Mouse (Mus musculus): ENCODE data around the gene Abtb2. TPM values are rescaled to one million over a fixed set of nuclear protein-coding genes. Genes with fewer than 3 reads are reported as not detected.

Abtb2 gene
- total RNA-seq, 2 experiments from 2014 or later = 1.7 to 2.0 TPM

DNA sequence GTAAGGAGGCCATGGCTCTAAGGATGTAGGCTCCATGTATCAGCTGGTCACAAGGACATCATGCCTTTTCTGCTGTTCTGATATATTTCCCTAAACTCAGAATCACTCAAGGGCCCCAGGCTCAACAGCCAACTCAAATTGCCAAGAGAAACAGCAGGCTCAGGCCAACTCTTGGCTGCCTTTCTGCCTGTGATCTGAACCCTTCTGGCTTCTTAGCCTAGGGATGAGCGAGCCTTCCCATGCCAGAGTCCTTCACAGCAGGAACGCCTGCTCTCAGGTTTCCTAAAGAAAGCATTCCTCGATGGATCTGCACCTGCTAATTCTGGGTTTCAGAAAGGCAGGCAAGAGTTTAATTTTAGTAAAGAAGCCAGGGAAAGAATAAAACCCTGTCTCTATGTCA, 43.4 kb downstream of the Abtb2 start:
- no peak for ATAC-seq (replicated peaks; ENCODE audit: low FRiP score, poor library complexity, severe bottlenecking)

DNA sequence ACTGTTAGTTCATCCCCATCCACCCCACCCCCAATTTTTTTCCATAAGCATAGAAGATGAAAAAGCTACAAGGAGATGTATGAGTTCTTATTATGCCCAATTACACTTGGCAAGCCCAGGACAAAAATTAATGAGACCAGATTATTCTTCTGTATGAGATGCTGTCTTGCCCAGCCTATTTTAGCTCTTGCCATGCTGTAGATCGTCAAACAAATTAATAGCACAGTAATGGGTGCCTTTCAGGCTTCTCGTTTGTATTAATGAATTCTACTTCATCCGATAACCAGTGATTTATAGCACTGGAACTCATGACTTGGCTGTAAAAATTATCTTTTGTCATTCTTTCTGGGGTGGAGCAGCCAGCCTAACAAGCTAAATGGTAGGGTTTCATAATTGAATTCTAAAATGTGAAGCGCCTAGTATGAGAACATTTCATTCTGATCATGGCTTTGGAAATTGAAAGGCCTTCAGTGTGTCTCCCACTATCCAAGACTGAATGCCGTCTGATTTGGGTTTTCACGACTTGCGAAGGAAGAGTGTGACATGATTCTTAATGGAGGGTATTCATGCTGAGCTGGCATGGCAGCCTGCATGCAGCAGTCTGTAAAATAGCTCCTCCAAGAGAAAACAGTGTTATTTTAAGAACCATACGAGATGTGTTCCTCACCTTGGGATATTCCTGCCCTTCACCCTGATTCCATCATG, 44.9 kb downstream of the Abtb2 start:
- ATAC-seq (replicated peaks; ENCODE audit: low FRiP score, poor library complexity, severe bottlenecking) = no peak

DNA sequence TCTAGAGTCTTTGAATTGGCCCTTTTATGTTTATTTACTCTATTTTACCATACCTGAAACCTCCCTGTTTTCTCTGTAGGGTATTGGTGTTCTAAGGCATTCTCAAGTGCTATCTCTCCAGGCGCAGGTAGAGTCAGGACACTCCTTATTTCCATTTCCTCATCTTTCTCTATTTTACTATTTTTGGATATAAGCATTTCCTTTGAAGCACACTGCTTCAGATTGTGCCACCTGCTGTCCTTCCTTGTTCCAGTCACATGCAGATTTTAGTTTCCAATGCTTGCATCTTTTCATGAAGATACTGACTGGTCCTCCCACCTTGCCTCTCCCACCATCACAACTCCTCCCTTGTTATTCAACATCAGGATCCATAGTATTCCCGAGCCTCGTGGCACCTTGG, 47.8 kb downstream of the Abtb2 start:
- no peak for ATAC-seq (replicated peaks; ENCODE audit: low FRiP score, poor library complexity, severe bottlenecking)

GRCm38 (mm10) chr2:103615028-103615427, 48.9 kb downstream of the Abtb2 start:
- no peak for ATAC-seq (replicated peaks; ENCODE audit: low FRiP score, poor library complexity, severe bottlenecking)

- ATAC-seq (replicated peaks; ENCODE audit: low FRiP score, poor library complexity, severe bottlenecking) = no peak
Observed at GRCm38 (mm10) chr2:103618407-103618806, 52.3 kb downstream of the Abtb2 start.

DNA sequence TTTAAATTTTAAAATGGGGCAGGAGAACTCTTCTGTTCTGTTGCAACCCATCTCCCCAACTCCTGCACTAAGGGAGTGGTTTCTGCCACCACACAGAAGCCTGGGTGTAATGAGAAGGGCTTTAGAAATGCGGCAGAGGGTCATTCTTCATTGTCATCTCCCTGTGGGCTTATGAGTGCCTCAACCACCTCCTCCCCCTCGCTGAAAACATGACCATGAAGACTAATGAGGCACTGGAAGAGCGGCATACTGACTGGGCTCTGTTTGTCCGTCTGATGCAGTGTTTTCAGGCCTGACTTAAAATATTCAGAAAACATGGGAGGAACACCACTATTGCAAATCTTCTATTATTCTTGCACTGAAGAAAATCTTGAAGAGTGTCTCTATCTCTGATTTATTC, 56.8 kb downstream of the Abtb2 start:
- no peak for ATAC-seq (replicated peaks; ENCODE audit: low FRiP score, poor library complexity, severe bottlenecking)

DNA sequence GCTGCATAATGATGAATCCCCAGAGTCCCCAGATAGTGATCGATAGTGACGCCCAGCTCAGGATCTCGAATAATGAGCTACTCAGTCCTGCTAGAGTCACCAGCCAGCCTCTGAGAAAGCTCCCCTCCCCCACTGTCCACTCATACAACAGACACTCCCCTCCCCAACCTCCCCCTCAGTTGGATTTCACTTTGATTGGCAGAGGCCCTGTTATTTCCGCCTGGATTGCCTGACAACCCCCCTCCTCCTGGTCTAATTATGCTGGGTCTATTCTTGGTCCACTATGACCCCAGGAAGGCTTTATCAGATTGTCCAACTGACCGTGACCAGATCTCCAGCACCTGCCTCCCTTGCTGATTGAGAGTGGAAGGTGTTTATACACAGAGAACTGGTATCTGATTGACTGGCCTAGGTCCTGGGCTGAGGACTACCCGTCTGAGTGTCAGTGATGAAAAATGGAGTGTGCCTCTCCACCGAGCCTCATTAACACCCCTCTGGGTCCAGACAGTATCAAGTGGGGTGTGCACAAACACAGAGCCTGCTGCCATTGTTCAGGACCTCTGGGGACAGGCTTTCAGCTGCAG, 59.3 kb downstream of the Abtb2 start:
- ATAC-seq (replicated peaks; ENCODE audit: low FRiP score, poor library complexity, severe bottlenecking) = no peak

DNA sequence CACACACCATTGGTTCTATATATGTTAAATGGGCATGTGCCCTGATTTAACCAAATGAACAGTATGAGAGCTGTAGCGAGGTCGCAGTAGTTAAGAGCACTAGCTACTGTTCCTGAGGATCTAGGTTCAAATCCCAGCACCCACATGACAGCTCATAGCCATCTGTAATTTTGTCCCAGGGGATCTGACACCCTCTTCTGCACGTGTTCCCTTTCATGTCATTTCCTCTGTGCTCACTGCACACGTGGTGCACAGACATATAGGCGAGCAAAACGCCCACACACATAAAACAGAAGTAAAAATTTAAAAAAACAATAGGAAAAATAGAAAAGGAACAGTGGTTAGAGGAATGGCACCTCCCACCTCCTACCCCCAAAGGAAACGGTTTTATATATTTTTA, 61.0 kb downstream of the Abtb2 start:
- no peak for ATAC-seq (replicated peaks; ENCODE audit: low FRiP score, poor library complexity, severe bottlenecking)

GRCm38 (mm10) chr2:103629956-103630355, 63.8 kb downstream of the Abtb2 start:
- ATAC-seq (replicated peaks; ENCODE audit: low FRiP score, poor library complexity, severe bottlenecking) = no peak

- ATAC-seq (replicated peaks; ENCODE audit: low FRiP score, poor library complexity, severe bottlenecking) = no peak
Observed at GRCm38 (mm10) chr2:103631293-103631717, 65.2 kb downstream of the Abtb2 start.

DNA sequence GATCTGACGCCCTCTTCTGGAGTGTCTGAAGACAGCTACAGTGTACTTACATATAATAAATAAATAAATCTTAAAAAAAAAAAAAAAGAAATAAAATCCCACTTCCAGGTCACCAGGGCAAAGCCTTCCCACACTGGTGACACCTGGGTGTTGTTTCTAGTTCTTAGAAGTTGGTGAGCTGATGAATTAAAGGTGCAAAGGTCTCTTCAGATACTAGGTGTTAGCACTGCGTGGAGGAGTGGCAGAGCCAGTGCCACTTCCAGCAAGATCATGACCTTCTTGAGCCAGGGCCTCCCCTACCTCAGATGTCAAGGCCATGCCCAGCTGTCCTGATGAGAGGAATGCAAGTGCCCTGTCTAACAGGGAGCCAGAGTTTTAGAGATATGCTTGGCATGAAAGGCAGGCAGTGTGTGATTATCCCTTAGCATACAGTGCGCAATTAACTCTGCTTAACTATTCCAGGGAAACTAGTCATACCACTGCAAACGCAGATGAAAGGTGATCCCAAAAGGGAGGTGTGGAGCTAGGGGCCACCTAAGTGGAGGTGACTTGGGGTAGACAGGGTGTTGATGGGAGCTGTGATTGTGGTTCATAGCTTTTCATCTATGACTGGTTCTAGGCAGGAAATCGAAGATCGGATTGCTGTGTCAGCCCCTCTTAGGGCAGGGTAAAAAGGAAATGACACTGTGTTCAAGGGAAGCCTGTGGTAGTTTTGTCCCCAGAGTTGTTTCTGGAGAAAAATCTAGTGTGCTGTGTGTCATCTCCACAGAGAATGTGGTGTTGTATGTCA, 66.2 kb downstream of the Abtb2 start:
- ATAC-seq (replicated peaks; ENCODE audit: low FRiP score, poor library complexity, severe bottlenecking) = no peak

- no peak for ATAC-seq (replicated peaks; ENCODE audit: low FRiP score, poor library complexity, severe bottlenecking)
Observed at GRCm38 (mm10) chr2:103632926-103633250, 66.8 kb downstream of the Abtb2 start.

GRCm38 (mm10) chr2:103635731-103636487, 69.8 kb downstream of the Abtb2 start:
- ATAC-seq (replicated peaks; ENCODE audit: low FRiP score, poor library complexity, severe bottlenecking) = no peak

GRCm38 (mm10) chr2:103637385-103637784, 71.3 kb downstream of the Abtb2 start:
- no peak for ATAC-seq (replicated peaks; ENCODE audit: low FRiP score, poor library complexity, severe bottlenecking)

GRCm38 (mm10) chr2:103637943-103638342, 71.8 kb downstream of the Abtb2 start:
- ATAC-seq (replicated peaks; ENCODE audit: low FRiP score, poor library complexity, severe bottlenecking) = no peak

DNA sequence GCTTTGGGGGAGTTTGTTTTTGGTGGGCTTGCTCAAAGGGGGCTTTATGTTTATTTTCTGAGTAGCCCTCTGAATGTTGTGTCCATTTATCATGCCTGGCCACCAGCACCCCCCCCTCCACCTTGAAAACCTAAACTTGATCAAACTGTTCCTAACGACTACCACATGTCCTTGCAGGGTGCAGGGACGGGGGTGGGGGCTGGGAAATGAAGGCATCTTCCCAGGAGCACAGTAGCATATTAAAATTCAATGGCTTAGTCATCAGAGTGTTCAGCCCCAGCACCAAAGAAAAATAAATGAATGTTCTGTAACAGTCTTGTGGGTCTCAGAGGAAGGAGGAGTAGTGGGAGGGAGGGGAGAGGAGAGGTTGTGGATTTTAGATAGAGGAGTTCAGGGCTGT, 73.6 kb downstream of the Abtb2 start:
- ATAC-seq (replicated peaks; ENCODE audit: low FRiP score, poor library complexity, severe bottlenecking) = no peak

GRCm38 (mm10) chr2:103640861-103641260, 74.8 kb downstream of the Abtb2 start:
- ATAC-seq (replicated peaks; ENCODE audit: low FRiP score, poor library complexity, severe bottlenecking) = no peak

GRCm38 (mm10) chr2:103643584-103644211, 77.6 kb downstream of the Abtb2 start:
- ATAC-seq (replicated peaks; ENCODE audit: low FRiP score, poor library complexity, severe bottlenecking) = no peak

DNA sequence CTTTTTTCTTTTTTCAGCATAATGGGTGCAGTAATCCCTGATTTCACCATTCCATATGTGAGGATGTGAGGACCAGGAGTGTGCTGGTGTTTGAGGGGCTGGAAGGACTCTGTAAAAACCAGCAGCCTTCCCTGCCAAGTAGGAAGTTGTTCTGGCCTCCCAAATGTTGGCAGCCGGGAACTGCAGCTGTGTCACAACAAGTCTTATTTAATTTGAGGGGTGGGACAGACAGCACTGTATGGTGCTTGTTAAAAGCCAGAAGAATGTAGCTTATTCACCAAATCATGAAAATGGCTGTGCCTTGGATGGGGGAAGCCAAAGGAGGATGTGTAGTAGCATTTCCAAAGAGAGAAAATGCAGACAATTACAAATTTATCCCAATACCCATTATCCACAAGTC, 78.3 kb downstream of the Abtb2 start:
- ATAC-seq (replicated peaks; ENCODE audit: low FRiP score, poor library complexity, severe bottlenecking) = no peak

DNA sequence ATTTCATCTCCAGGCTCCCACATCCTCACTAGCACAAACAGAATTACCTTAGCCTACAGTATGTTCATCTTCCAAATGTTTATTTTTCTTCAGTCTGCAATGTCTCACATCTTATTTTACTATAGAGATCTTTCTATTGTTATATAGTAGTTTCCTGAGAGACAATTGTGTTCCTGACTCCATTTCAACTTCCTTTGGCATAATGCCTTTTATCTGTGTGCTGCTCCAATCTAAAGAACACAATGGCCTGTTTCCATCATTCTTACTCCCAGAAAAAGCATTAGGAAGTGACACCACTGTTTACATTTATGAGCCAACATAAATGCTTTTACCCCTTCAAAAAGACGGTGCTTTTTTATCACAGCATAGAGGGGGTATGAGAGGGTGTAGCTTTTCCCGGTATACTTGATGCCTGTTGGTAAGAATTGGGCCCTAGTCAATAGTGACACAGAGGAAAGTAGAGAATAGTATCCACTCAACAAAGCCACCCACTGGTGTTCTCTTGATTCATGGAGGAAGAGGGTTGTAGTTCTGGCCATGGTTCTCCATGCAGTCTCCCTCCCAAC, 84.3 kb downstream of the Abtb2 start:
- no peak for ATAC-seq (replicated peaks; ENCODE audit: low FRiP score, poor library complexity, severe bottlenecking)

Data from erythroid progenitor cell, adult 5-6 weeks (primary cell).